Mouse (Mus musculus) spleen, adult 2 months (tissue): ENCODE results near the gene Hdgfl2.

Experiments
- CTCF ChIP-seq: fragments of 200-500 bp; IDR thresholded peaks from 2 replicates; pipeline ENCODE4 v1.5.1; 2011; ENCODE audit warnings: mild to moderate bottlenecking, inconsistent platforms; ENCODE audit not compliant: insufficient read depth, insufficient read length, insufficient replicate concordance; ENCODE audit errors: extremely low read depth
- POLR2A ChIP-seq: fragments of 200-500 bp; IDR thresholded peaks from 2 replicates; pipeline ENCODE4 v1.6.1; 2011; ENCODE audit warnings: low read depth, low read length, inconsistent platforms

DNA sequence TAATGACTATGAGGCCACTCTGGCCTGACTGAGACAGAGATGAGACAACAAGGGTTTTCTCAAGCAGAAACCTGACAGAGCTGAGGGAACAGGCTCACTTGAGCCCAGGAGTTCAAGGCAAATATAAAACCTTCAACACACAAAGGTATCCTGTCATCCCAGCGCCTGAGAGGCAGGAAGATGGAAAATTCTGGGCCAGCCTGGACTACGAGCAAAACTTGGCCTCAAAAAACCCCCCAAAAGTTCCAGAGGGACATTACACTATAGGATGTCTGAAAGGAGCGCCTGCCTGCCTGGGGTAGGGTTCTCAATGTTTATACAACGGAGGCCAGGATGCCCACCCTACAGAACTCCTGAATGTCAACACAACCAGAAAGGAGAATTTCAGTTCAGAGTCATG lies 44.2 kb upstream of the Hdgfl2 start:
- TF ChIP-seq CTCF (no peak), POLR2A (no peak)
